Mouse (Mus musculus) gastrocnemius, adult 2 months (tissue): ENCODE measurements at regions not wholly inside any gene's neighbourhood (a gene's known extent, or its start where the extent isn't known, plus 50 kb on each side); places are given as distances from the start of the nearest gene placed in this dataset.

Experiments
- DNase-seq: peaks from one replicate; pipeline ENCODE4 v3.0.0; 2022
- H3K27ac ChIP-seq: fragments of 200-600 bp; 2 replicates; pipeline ENCODE4 v1.8.1; 2022; ENCODE audit warnings: mild to moderate bottlenecking
- H3K4me3 ChIP-seq: fragments of 200-600 bp; 2 replicates; pipeline ENCODE4 v1.8.1; 2022; ENCODE audit warnings: mild to moderate bottlenecking, moderate library complexity
- CTCF ChIP-seq: fragments of 200-600 bp; IDR thresholded peaks from 2 replicates; pipeline ENCODE4 v1.8.1; 2022; ENCODE audit warnings: antibody characterized with exemption, mild to moderate bottlenecking, moderate library complexity
- intact Hi-C: fragments of 180-260 bp; cut with DNase I; formaldehyde crosslinking; loops from one replicate; pipeline ENCODE4 v1.15.1; 2025

DNA sequence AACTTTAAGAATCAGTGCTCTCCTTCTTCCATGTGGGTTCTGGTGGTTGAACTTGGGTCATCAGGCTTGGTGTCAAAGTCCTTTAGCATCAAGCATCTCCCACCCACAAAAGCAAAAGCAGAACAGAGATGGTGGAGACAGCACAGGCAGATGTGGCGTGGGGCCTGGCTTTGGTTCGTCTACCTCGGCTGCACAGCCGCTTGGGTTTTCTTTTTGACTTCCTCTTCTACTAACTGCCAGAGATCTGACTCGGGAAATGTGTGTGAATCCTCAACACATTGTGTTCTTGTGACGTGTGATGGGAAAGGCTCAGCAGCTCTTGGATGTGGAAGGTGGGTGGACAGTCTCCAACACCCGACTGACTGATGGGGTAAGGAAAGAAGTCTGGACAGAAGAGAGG, 127.8 kb upstream of the Sesn3 start:
- H3K27ac ChIP-seq, result peak overlapping the region; percentile 25
- no peak overlapping the region for H3K4me3 ChIP-seq
- peak; percentile 14 for DNase-seq
- no peak for TF ChIP-seq CTCF
- intact Hi-C loops, result no loop called here

GRCm38 (mm10) chr9:14147731-14148130, 127.1 kb upstream of the Sesn3 start:
- TF ChIP-seq CTCF, result no peak
- Histone ChIP-seq H3K27ac (peak overlapping the region; percentile 35; the same call in 1 of the 2 replicates), H3K4me3 (no peak overlapping the region)
- intact Hi-C loops, result no loop called here
- peak; percentile 16 for DNase-seq

- DNase-seq, result no peak
- Histone ChIP-seq H3K27ac (no peak overlapping the region), H3K4me3 (no peak overlapping the region)
- TF ChIP-seq CTCF, result no peak
- intact Hi-C loops, result loop anchor here (10.0 kb wide), 1 partner anchor 85 kb away; no protein-coding TSS in a partner anchor
Observed at GRCm38 (mm10) chr9:14150288-14150687, 124.6 kb upstream of the Sesn3 start.

DNA sequence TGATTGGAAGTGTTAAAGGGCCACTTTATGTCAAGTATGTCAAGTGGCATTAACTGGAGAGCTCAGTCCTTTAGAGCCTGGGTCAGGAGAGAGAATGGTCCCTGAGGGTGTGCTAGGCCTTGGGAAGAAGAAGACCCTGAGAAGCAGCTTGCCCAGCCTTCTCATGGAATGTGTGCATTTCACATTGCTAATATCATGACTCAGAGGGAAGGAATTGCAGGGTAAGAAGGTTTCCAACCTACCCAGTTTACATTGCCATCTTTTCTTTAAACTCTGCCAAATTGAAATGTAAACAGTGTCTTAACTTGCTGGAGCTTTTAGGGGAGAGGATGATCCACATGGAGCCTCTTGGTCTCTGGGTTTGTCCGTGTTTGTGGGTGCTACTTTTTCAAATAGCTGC, 117.9 kb upstream of the Sesn3 start:
- intact Hi-C loops, result loop anchor here (10.0 kb wide), 1 partner anchor 92 kb away; no protein-coding TSS in a partner anchor
- Histone ChIP-seq H3K4me3 (no peak overlapping the region), H3K27ac (no peak overlapping the region)
- no peak for TF ChIP-seq CTCF
- DNase-seq, result no peak

GRCm38 (mm10) chr9:14158096-14158837, 116.6 kb upstream of the Sesn3 start:
- no peak overlapping the region for H3K4me3 ChIP-seq
- peak overlapping the region; percentile 68 for H3K27ac ChIP-seq
- intact Hi-C loops, result loop anchor here (10.0 kb wide), 1 partner anchor 93 kb away; no protein-coding TSS in a partner anchor
- DNase-seq, result peak; percentile 58
- TF ChIP-seq CTCF, result no peak

DNA sequence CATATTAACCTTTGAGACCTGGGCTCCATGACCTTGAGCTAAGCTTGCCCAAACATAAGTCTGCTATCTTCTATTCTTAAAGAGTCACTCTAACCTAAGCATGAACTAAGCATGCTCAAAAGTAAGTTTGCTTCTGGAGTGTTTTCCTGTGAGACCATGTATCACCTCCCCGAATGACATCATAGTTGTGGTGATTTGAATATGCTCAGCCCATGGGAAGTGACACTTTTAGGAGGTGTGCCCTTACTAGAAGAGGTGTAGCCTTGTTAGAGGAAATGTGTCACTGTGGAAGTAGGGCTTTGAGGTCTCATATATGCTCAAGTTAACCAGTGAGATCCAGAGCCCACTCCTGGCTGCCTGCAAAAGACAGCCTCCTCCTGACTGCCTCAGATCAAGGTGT, 114.7 kb upstream of the Sesn3 start:
- no peak for TF ChIP-seq CTCF
- intact Hi-C loops, result no loop called here

DNA sequence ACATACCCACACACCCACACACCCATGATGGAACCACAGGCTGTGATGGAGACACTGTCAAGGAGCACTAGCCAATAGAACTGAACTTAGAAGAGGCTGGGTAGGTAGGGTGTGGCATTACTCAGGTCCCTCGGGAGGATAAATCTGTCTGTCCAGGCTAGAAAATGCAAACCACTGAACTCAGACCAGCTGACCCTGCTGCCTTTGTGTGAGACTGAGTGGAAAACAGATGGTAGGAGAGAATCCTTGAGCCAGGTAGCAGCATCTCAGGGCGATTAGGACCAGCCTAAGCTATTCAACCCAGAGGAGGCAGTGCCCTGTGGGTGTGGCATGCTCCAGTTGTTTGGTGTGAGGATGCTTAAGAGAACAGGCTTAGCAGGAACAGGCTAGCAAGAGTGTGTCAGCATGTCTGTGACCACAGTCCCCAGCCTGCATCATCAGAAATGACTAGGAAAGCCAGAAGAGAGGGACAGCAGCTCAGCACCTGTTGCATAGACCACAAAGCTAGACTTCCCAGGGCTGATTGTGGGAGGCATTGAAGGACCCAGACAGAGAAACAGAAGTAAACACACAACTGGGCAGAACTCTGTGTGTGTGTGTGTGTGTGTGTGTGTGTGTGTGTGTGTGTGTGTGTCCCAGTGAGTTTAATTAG, 103.2 kb upstream of the Sesn3 start:
- H3K27ac ChIP-seq, result no peak overlapping the region
- DNase-seq, result no peak
- intact Hi-C loops, result loop anchor here (10.0 kb wide), 1 partner anchor 103 kb away; the partner anchor contains the start of gene Sesn3
- no peak for TF ChIP-seq CTCF
- no peak overlapping the region for H3K4me3 ChIP-seq

More for the DNA sequence above, 114.7 kb upstream of the Sesn3 start:
- no peak for DNase-seq
- Histone ChIP-seq H3K27ac (no peak overlapping the region), H3K4me3 (no peak overlapping the region)

GRCm38 (mm10) chr9:14173631-14174323, 101.1 kb upstream of the Sesn3 start:
- no peak for TF ChIP-seq CTCF
- intact Hi-C loops, result loop anchor here (10.0 kb wide), 1 partner anchor 101 kb away; the partner anchor contains the start of gene Sesn3
- Histone ChIP-seq H3K27ac (peak overlapping the region; percentile 80), H3K4me3 (peak overlapping the region; percentile 47)
- DNase-seq, result peak; percentile 77

DNA sequence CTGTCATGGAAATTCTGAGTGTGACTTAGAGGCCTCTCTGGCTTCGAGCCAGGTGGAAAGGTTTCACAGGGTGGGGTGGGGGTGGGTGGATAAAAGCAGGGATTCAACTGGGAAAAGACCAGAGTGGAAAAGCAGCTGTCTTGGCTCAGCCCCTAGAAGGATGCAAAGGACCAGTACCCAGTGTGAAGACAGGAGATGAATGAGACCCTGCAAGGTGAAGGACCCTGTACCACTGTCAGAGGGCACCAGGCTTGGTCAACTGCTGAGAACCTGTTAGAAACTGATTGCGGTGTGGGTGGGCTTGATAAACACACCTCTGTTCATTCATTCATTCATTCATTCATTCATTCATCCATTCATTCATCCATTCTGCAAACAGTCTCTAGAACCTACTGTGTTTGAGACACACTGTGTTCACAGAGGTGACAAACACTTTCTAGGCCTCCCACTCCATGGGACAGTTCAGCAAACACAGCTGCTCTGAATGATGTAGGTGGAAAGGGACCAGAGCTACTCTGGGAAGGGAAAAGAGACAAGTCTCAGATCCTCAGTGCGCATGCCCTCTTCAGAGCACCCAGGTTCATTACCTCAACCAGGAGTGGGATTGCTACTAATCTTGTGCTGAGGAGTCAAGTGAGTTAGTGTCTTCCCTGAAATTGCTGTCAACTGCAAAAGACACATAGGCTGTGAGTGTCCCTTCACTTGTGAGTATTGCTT, 100.4 kb upstream of the Sesn3 start:
- DNase-seq, result no peak
- no peak for TF ChIP-seq CTCF
- Histone ChIP-seq H3K27ac (peak overlapping the region; percentile 80), H3K4me3 (no peak overlapping the region)
- intact Hi-C loops, result loop anchor here (10.0 kb wide), 1 partner anchor 100 kb away; the partner anchor contains the start of gene Sesn3

GRCm38 (mm10) chr9:14175041-14175881, 99.6 kb upstream of the Sesn3 start:
- DNase-seq, result peak; percentile 31
- H3K27ac ChIP-seq, result peak overlapping the region; percentile 80
- no peak for TF ChIP-seq CTCF
- H3K4me3 ChIP-seq, result no peak overlapping the region
- intact Hi-C loops, result loop anchor here (10.0 kb wide), 1 partner anchor 100 kb away; the partner anchor contains the start of gene Sesn3

GRCm38 (mm10) chr9:14179777-14180176, 95.1 kb upstream of the Sesn3 start:
- no peak for TF ChIP-seq CTCF
- DNase-seq, result no peak
- intact Hi-C loops, result loop anchor here (10.0 kb wide), 1 partner anchor 95 kb away; the partner anchor contains the start of gene Sesn3
- Histone ChIP-seq H3K4me3 (no peak overlapping the region), H3K27ac (no peak overlapping the region)
